ENCODE assay signal across 8 mouse cellular contexts in the genomic region with DNA sequence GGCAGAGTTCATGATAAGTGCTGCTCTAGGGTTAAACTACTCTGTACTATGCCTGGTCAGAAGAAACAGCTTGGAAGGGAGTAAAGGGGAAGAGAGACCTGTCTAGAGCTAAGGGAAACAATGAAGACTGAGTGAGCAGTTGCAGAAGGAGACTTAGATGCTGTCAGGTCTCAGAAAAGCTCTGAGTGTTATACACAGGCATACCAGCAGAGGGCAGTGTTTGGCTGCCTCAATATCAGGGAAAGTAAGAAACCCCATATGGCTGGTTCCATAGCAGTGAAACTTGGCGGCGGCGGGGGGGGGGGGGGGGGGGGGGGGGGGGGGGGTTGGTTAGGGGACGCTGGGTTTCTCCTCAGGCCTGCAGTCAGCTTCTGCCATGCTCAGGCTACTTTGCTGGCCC.
A peak's percentile ranks its signal among the peaks of the same experiment; 100 is the strongest.
DNase-seq lines count a peak whose midpoint lies in the region; ATAC-seq and TF ChIP-seq lines count a peak whose summit lies in the region.
"Had no signal": no experiment of that assay in that cellular context is flagged by ENCODE, and none has a peak within 500 bp of the region (broad histone marks: within the 10 kb centered on the region; RNA-seq: fewer than 3 reads in every experiment).

No protein-coding gene starts in this region.

- DNase-seq in 3T3-L1 (ENCODE audit: low read depth, low spot score) = peak; percentile 90
- DNase-seq in CD4-positive helper T cell, adult 2 months (ENCODE audit: low read depth, low spot score) = peak; percentile 72
- peak; percentile 16 to 27 for DNase-seq in adrenal gland, postnatal 4 days (ENCODE audit: low spot score in 2 of 2)
- DNase-seq in forelimb bud, embryonic 11.5 days (ENCODE audit: low read depth, low spot score) = peak; percentile 80
- DNase-seq in kidney, postnatal 25 days = peak; percentile 53 to 76
- DNase-seq in lung, postnatal 0 days (ENCODE audit: low spot score) = peak; percentile 85
- peak; percentile 79 to 89 for DNase-seq in right cerebral cortex, adult 2 months (ENCODE audit: low spot score in 2 of 2)

- no peak overlapping the region for H3K4me2 ChIP-seq in lung, postnatal 0 days (replicated peaks; ENCODE audit: low read depth, low read length)
- H3K4me2 ChIP-seq: stomach, embryonic 15.5 days had no signal

- no peak for ATAC-seq in lung, postnatal 0 days

- no peak overlapping the region for H3K9ac ChIP-seq in lung, postnatal 0 days (replicated peaks; ENCODE audit: low read depth)
- H3K9ac ChIP-seq: stomach, embryonic 15.5 days had no signal

- H3K27ac ChIP-seq in lung, postnatal 0 days (ENCODE audit: low read length) = no peak overlapping the region
- H3K27ac ChIP-seq: stomach, embryonic 15.5 days had no signal

- H3K9me3 ChIP-seq in lung, postnatal 0 days (ENCODE audit: low read length) = no peaks in the 10 kb centered on the region
- H3K9me3 ChIP-seq: stomach, embryonic 15.5 days had no signal

- no peak overlapping the region for H3K4me3 ChIP-seq in lung, postnatal 0 days (ENCODE audit: low read depth, low read length)
- H3K4me3 ChIP-seq: stomach, embryonic 15.5 days had no signal

- peak; percentile 88 for TF ChIP-seq CTCF in lung, postnatal 0 days (IDR thresholded peaks at IDR 0.05)

- H3K4me1 ChIP-seq in lung, postnatal 0 days (ENCODE audit: insufficient read depth, low read depth, low read length) = no peaks in the 10 kb centered on the region
- H3K4me1 ChIP-seq: stomach, embryonic 15.5 days had no signal

- H3K27me3 ChIP-seq in lung, postnatal 0 days (replicated peaks; ENCODE audit: insufficient read depth, low read length) = no peaks in the 10 kb centered on the region
- H3K27me3 ChIP-seq: stomach, embryonic 15.5 days had no signal

- H3K36me3 ChIP-seq in lung, postnatal 0 days (ENCODE audit: insufficient read depth, low read length) = no peaks in the 10 kb centered on the region
- H3K36me3 ChIP-seq: stomach, embryonic 15.5 days had no signal

- WGBS in lung, postnatal 0 days = 0% methylated on average over 1 of the region's 4 CpGs

- no peak for TF ChIP-seq EP300 in lung, postnatal 0 days (IDR thresholded peaks at IDR 0.05)

Comparison
In these comparisons a context has a peak if more than half of its experiments do, and no peak if none do; other contexts are left out.
1. DNase-seq: peak in every context shown above with its lines; median percentile 90 in 3T3-L1; 85 in lung, postnatal 0 days; 84 in right cerebral cortex, adult 2 months; 80 in forelimb bud, embryonic 11.5 days; 72 in CD4-positive helper T cell, adult 2 months; 64 in kidney, postnatal 25 days; 22 in adrenal gland, postnatal 4 days.